8 mouse cellular contexts compared by ENCODE assay signal in genomic region chr11:6546205-6547013, GRCm38 (mm10). TPM values are rescaled to one million over a fixed set of nuclear protein-coding genes. Genes with fewer than 3 reads are reported as not detected.
A peak's percentile ranks its signal among the peaks of the same experiment; 100 is the strongest.
DNase-seq lines count a peak whose midpoint lies in the region; ATAC-seq and TF ChIP-seq lines count a peak whose summit lies in the region.

TSS of gene Ccm2 (plus strand) at chr11:6546887.

- TF ChIP-seq POLR2A in kidney, adult 2 months (IDR thresholded peaks at IDR 0.05; ENCODE audit: low read depth, low read length), result peak; percentile 25
- peak; percentile 76 for TF ChIP-seq POLR2A in spleen, adult 2 months (IDR thresholded peaks at IDR 0.05; ENCODE audit: low read depth, low read length)

- H3K9ac ChIP-seq in embryonic facial prominence, embryonic 13.5 days, result peak within 1 kb of the TSS; percentile 87
- peak within 1 kb of the TSS; percentile 89 for H3K9ac ChIP-seq in limb, embryonic 12.5 days (replicated peaks)
- peak within 1 kb of the TSS; percentile 85 for H3K9ac ChIP-seq in midbrain, embryonic 15.5 days

- peak; percentile 97 for DNase-seq in 3134 (ENCODE audit: extremely low read depth, insufficient read length, low spot score)
- DNase-seq in adrenal gland, postnatal 36 days, result peak; percentile 99
- DNase-seq in heart, adult 18-20 months, result peak; percentile 99
- DNase-seq in kidney, adult 2 months, result peak; percentile 100
- DNase-seq in spleen, adult 2 months (ENCODE audit: low read depth in 1 of 2, low spot score in 2 of 2), result peak; percentile 85 to 88

- H3K36me3 ChIP-seq in embryonic facial prominence, embryonic 13.5 days, result 0 out of 2 replicates have a peak, but pooled peaks cover under 1% of the 10 kb centered on the region
- no peaks in the 10 kb centered on the region for H3K36me3 ChIP-seq in kidney, adult 2 months (ENCODE audit: control insufficient read depth, insufficient read depth, low read length)
- H3K36me3 ChIP-seq in limb, embryonic 12.5 days, result peaks cover 6% of the 10 kb centered on the region; the same call in 1 of the 2 replicates
- no peaks in the 10 kb centered on the region for H3K36me3 ChIP-seq in midbrain, embryonic 15.5 days (replicated peaks)
- H3K36me3 ChIP-seq in spleen, adult 2 months (ENCODE audit: control insufficient read depth, insufficient read depth, low read length), result peaks cover 3% of the 10 kb centered on the region; the same call in 1 of the 2 replicates

- peak within 1 kb of the TSS; percentile 70 for H3K4me3 ChIP-seq in embryonic facial prominence, embryonic 13.5 days
- peak within 1 kb of the TSS; percentile 83 for H3K4me3 ChIP-seq in kidney, adult 2 months (ENCODE audit: insufficient read depth, low read depth, low read length)
- H3K4me3 ChIP-seq in limb, embryonic 12.5 days (replicated peaks), result peak within 1 kb of the TSS; percentile 88
- H3K4me3 ChIP-seq in midbrain, embryonic 15.5 days, result peak within 1 kb of the TSS; percentile 94
- peak within 1 kb of the TSS; percentile 89 for H3K4me3 ChIP-seq in spleen, adult 2 months (ENCODE audit: extremely low read depth, insufficient read depth, insufficient read length)

- H3K4me1 ChIP-seq in embryonic facial prominence, embryonic 13.5 days, result peaks cover 15% of the 10 kb centered on the region
- peaks cover 6% of the 10 kb centered on the region; the same call in 1 of the 2 replicates for H3K4me1 ChIP-seq in kidney, adult 2 months (ENCODE audit: control insufficient read depth, insufficient read depth, low read length)
- peaks cover 11% of the 10 kb centered on the region for H3K4me1 ChIP-seq in limb, embryonic 12.5 days (replicated peaks)
- H3K4me1 ChIP-seq in midbrain, embryonic 15.5 days, result peaks cover 18% of the 10 kb centered on the region
- peaks cover 13% of the 10 kb centered on the region for H3K4me1 ChIP-seq in spleen, adult 2 months (ENCODE audit: control insufficient read depth, insufficient read depth, insufficient read length)

- H3K27me3 ChIP-seq in embryonic facial prominence, embryonic 13.5 days, result no peaks in the 10 kb centered on the region
- H3K27me3 ChIP-seq in kidney, adult 2 months (replicated peaks; ENCODE audit: control insufficient read depth, insufficient read depth, low read length), result no peaks in the 10 kb centered on the region
- H3K27me3 ChIP-seq in limb, embryonic 12.5 days, result no peaks in the 10 kb centered on the region
- no peaks in the 10 kb centered on the region for H3K27me3 ChIP-seq in midbrain, embryonic 15.5 days (replicated peaks)
- H3K27me3 ChIP-seq in spleen, adult 2 months (ENCODE audit: control insufficient read depth, insufficient read depth, low read length), result no peaks in the 10 kb centered on the region

- peak; percentile 91 for ATAC-seq in embryonic facial prominence, embryonic 13.5 days (ENCODE audit: insufficient number of reproducible peaks, insufficient read depth, low FRiP score, low TSS enrichment, low read depth)
- peak; percentile 94 for ATAC-seq in limb, embryonic 12.5 days (ENCODE audit: insufficient number of reproducible peaks, insufficient read depth, low FRiP score, low TSS enrichment, low read depth)
- peak; percentile 96 for ATAC-seq in midbrain, embryonic 15.5 days (replicated peaks)

- WGBS in embryonic facial prominence, embryonic 13.5 days, result under 1% methylated on average over 31 of the region's 57 CpGs
- WGBS in kidney, adult 2 months, result under 1% methylated on average over 35 of the region's 57 CpGs
- under 1% methylated on average over 31 of the region's 57 CpGs for WGBS in limb, embryonic 12.5 days
- 1% methylated on average over 54 of the region's 57 CpGs for WGBS in midbrain, embryonic 15.5 days
- WGBS in spleen, adult 2 months, result 1% methylated on average over 53 of the region's 57 CpGs

- H3K27ac ChIP-seq in embryonic facial prominence, embryonic 13.5 days, result peak within 1 kb of the TSS; percentile 98
- H3K27ac ChIP-seq in kidney, adult 2 months (ENCODE audit: insufficient read depth, low read depth, low read length), result peak within 1 kb of the TSS; percentile 72
- peak within 1 kb of the TSS; percentile 98 for H3K27ac ChIP-seq in limb, embryonic 12.5 days
- H3K27ac ChIP-seq in midbrain, embryonic 15.5 days, result peak within 1 kb of the TSS; percentile 93
- peak within 1 kb of the TSS; percentile 96 for H3K27ac ChIP-seq in spleen, adult 2 months (ENCODE audit: insufficient read depth, low read length)

- TF ChIP-seq CTCF in kidney, adult 2 months (conservative IDR thresholded peaks at IDR 0.05; ENCODE audit: insufficient read depth, insufficient read length, low read depth, low read length), result no peak
- TF ChIP-seq CTCF in spleen, adult 2 months (IDR thresholded peaks at IDR 0.05; ENCODE audit: extremely low read depth, insufficient read depth, insufficient read length, insufficient replicate concordance), result no peak

- H3K4me2 ChIP-seq in embryonic facial prominence, embryonic 13.5 days, result peak within 1 kb of the TSS; percentile 74
- peak within 1 kb of the TSS; percentile 77 for H3K4me2 ChIP-seq in limb, embryonic 12.5 days
- H3K4me2 ChIP-seq in midbrain, embryonic 15.5 days, result peak within 1 kb of the TSS; percentile 66

- H3K9me3 ChIP-seq in embryonic facial prominence, embryonic 13.5 days, result no peaks in the 10 kb centered on the region
- no peaks in the 10 kb centered on the region for H3K9me3 ChIP-seq in limb, embryonic 12.5 days
- H3K9me3 ChIP-seq in midbrain, embryonic 15.5 days, result no peaks in the 10 kb centered on the region

RNA-seq across cellular contexts. Expression of gene Ccm2, which starts in this region (rescaled TPM):
- total RNA-seq in adrenal gland, postnatal 36 days (2021), result 10 to 100 TPM; 32.0 to 45.7 TPM
- polyA plus RNA-seq in embryonic facial prominence, embryonic 13.5 days (2015; fragmentation: Nextera tagmentation; extraction: Ambion mirVana), result 79.5 and 80.2 TPM in 2 replicates
- 10 to 100 TPM; 24.7 to 26.0 TPM for total RNA-seq in heart, adult 18-20 months (2021)
- 56.1 and 60.8 TPM in 2 replicates for polyA plus RNA-seq in kidney, adult 2 months (2012; rRNA removed)
- 98.0 and 100 TPM in 2 replicates for polyA plus RNA-seq in limb, embryonic 12.5 days (2016; fragmentation: Nextera tagmentation; extraction: Ambion mirVana)
- 90.5 and 96.6 TPM in 2 replicates for polyA plus RNA-seq in midbrain, embryonic 15.5 days (2015; fragmentation: Nextera tagmentation; extraction: Ambion mirVana)
- 233 and 234 TPM in 2 replicates for polyA plus RNA-seq in spleen, adult 2 months (2012; rRNA removed)

Comparison
In these comparisons a context has a peak if more than half of its experiments do, and no peak if none do; other contexts are left out.
1. Peak in every context shown above with its lines: DNase-seq, ATAC-seq, H3K4me3 ChIP-seq and H3K27ac ChIP-seq.